Mouse (Mus musculus): Measurements from ENCODE around the gene Map1lc3b. TPM values are rescaled to one million over a fixed set of nuclear protein-coding genes. Genes with fewer than 3 reads are reported as not detected.

Map1lc3b gene
- polyA plus RNA-seq, 1 experiment from 2014 or later = 231 TPM

DNA sequence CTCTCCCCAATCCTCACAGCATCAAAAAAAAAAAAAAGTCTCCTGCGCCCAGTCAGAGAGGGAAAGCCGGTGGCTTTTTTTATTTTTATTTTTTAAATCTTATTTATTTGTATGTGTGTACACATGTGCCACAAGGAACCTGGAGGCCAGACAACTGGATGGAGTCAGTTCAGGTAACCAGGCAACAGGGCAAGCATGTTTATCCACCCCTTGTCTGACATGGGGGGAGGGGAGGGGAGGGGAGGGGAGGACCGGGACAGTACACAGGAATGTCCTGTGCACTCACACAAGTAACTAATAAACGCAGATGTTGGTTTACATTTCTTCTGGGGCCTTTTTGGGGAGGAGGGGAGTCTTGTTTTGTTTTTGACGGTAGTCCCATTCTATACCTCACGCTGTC, 26.5 kb upstream of the Map1lc3b start:
- no peak overlapping the region for H3K9ac ChIP-seq (ENCODE audit: low read length)
- DNase-seq (ENCODE audit: low spot score) = no peak
- no peak overlapping the region for H3K4me3 ChIP-seq (ENCODE audit: low read depth, low read length)
- ATAC-seq (replicated peaks; ENCODE audit: low FRiP score, low TSS enrichment, low read depth) = no peak
- peaks cover 20% of the 10 kb centered on the region for H3K36me3 ChIP-seq (ENCODE audit: control insufficient read depth, insufficient read depth, low read length)
- H3K27ac ChIP-seq (ENCODE audit: low read depth) = no peak overlapping the region
- H3K9me3 ChIP-seq (ENCODE audit: control insufficient read depth, low read length) = no peaks in the 10 kb centered on the region
- H3K4me2 ChIP-seq (ENCODE audit: low read length) = no peak overlapping the region
- H3K27me3 ChIP-seq (replicated peaks; ENCODE audit: control insufficient read depth, insufficient read depth, low read length) = no peaks in the 10 kb centered on the region
- whole genome bisulfite sequencing = 68% methylated on average over 6 of the region's 6 CpGs
- H3K4me1 ChIP-seq (replicated peaks; ENCODE audit: control insufficient read depth, insufficient read depth, low read length) = peaks cover 7% of the 10 kb centered on the region; the same call in 1 of the 2 replicates

GRCm38 (mm10) chr8:121568321-121568720, 21.8 kb upstream of the Map1lc3b start:
- 51% methylated on average over 6 of the region's 6 CpGs for WGBS
- Histone ChIP-seq H3K36me3 (ENCODE audit: control insufficient read depth, insufficient read depth, low read length) (peaks cover 5% of the 10 kb centered on the region; the same call in 1 of the 2 replicates), H3K27me3 (replicated peaks; ENCODE audit: control insufficient read depth, insufficient read depth, low read length) (no peaks in the 10 kb centered on the region), H3K4me2 (ENCODE audit: low read length) (no peak overlapping the region), H3K4me3 (ENCODE audit: low read depth, low read length) (no peak overlapping the region), H3K27ac (ENCODE audit: low read depth) (no peak overlapping the region), H3K9ac (ENCODE audit: low read length) (no peak overlapping the region), H3K4me1 (replicated peaks; ENCODE audit: control insufficient read depth, insufficient read depth, low read length) (peaks cover 11% of the 10 kb centered on the region), H3K9me3 (ENCODE audit: control insufficient read depth, low read length) (no peaks in the 10 kb centered on the region)
- DNase-seq (ENCODE audit: low spot score) (no peak), ATAC-seq (replicated peaks; ENCODE audit: low FRiP score, low TSS enrichment, low read depth) (no peak)

DNA sequence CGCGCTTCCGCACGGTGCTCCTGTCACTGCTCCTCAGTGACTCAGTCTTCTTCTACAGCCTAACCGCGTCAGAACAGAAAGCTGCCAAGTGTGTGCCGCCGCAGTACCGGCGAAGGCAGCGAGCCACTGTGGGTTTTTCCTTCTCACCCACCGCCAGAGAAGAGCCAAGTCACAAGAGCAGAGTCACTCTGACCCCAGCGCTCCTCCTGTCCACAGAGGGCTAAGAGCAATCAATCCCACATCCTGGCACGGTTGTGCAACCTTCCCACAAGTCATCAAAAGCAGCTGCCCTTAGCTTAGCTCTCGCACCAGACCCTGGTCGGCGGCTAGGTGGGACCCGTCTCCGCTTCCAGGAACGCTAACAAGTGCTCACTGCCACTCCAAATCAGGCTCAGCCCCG, 19.8 kb upstream of the Map1lc3b start:
- Histone ChIP-seq H3K9me3 (ENCODE audit: control insufficient read depth, low read length) (no peaks in the 10 kb centered on the region), H3K36me3 (ENCODE audit: control insufficient read depth, insufficient read depth, low read length) (peaks cover 5% of the 10 kb centered on the region; the same call in 1 of the 2 replicates), H3K4me3 (ENCODE audit: low read depth, low read length) (no peak overlapping the region), H3K4me1 (replicated peaks; ENCODE audit: control insufficient read depth, insufficient read depth, low read length) (peaks cover 13% of the 10 kb centered on the region), H3K27ac (ENCODE audit: low read depth) (no peak overlapping the region), H3K4me2 (ENCODE audit: low read length) (no peak overlapping the region), H3K9ac (ENCODE audit: low read length) (no peak overlapping the region), H3K27me3 (replicated peaks; ENCODE audit: control insufficient read depth, insufficient read depth, low read length) (no peaks in the 10 kb centered on the region)
- 73% methylated on average over 21 of the region's 21 CpGs for WGBS
- DNase-seq (ENCODE audit: low spot score) = no peak
- no peak for ATAC-seq (replicated peaks; ENCODE audit: low FRiP score, low TSS enrichment, low read depth)

DNA sequence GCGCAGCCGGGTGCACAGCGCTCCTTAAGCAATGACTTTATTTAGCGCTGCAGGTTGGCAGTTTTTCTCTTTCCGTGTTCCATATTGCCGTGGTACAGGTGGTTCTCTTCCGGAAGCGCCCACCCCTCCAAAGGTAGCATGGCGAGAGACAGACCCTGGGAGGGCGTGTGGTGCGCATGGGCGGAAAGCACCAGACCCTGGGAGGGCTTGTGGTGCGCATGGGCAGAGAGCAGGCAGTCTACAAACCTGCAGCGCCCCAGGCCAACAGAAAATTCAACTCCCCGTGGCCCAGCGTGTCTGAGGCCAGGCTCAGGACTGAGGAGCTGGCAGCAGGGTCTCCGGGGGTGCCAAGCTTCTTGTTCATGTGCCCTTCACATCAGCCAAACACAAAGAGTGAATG, 19.4 kb upstream of the Map1lc3b start:
- 79% methylated on average over 17 of the region's 17 CpGs for WGBS
- ATAC-seq (replicated peaks; ENCODE audit: low FRiP score, low TSS enrichment, low read depth) = no peak
- DNase-seq (ENCODE audit: low spot score) = no peak
- Histone ChIP-seq H3K36me3 (ENCODE audit: control insufficient read depth, insufficient read depth, low read length) (peaks cover 5% of the 10 kb centered on the region; the same call in 1 of the 2 replicates), H3K9ac (ENCODE audit: low read length) (no peak overlapping the region), H3K9me3 (ENCODE audit: control insufficient read depth, low read length) (no peaks in the 10 kb centered on the region), H3K4me3 (ENCODE audit: low read depth, low read length) (no peak overlapping the region), H3K4me1 (replicated peaks; ENCODE audit: control insufficient read depth, insufficient read depth, low read length) (peaks cover 13% of the 10 kb centered on the region), H3K27me3 (replicated peaks; ENCODE audit: control insufficient read depth, insufficient read depth, low read length) (no peaks in the 10 kb centered on the region), H3K27ac (ENCODE audit: low read depth) (no peak overlapping the region), H3K4me2 (ENCODE audit: low read length) (no peak overlapping the region)

DNA sequence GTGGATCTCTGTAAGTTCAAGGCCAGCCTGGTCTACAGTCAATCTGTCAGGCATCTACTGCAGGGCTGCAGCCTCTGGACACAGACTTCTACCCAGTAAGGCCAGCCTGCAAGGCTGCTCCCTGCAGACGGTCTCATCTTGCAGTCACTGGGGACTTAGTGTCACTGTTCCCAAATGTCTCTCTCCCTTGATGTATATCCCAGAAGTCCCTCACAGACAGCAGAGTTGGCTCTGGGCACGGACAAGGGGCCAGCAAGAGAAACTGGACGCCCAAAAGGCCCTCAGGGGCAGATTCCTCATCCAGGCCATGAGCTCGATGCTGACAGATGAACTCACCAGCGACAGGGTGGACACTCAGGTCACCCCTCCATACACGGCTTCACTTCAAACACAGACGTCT, 18.0 kb upstream of the Map1lc3b start:
- Histone ChIP-seq H3K9ac (ENCODE audit: low read length) (no peak overlapping the region), H3K4me1 (replicated peaks; ENCODE audit: control insufficient read depth, insufficient read depth, low read length) (peaks cover 19% of the 10 kb centered on the region), H3K9me3 (ENCODE audit: control insufficient read depth, low read length) (no peaks in the 10 kb centered on the region), H3K4me3 (ENCODE audit: low read depth, low read length) (no peak overlapping the region), H3K27me3 (replicated peaks; ENCODE audit: control insufficient read depth, insufficient read depth, low read length) (no peaks in the 10 kb centered on the region), H3K27ac (ENCODE audit: low read depth) (no peak overlapping the region), H3K4me2 (ENCODE audit: low read length) (no peak overlapping the region), H3K36me3 (ENCODE audit: control insufficient read depth, insufficient read depth, low read length) (no peaks in the 10 kb centered on the region)
- whole genome bisulfite sequencing = 71% methylated on average over 7 of the region's 7 CpGs
- DNase-seq (ENCODE audit: low spot score) (no peak), ATAC-seq (replicated peaks; ENCODE audit: low FRiP score, low TSS enrichment, low read depth) (no peak)

GRCm38 (mm10) chr8:121573275-121573674, 16.9 kb upstream of the Map1lc3b start:
- Histone ChIP-seq H3K4me3 (ENCODE audit: low read depth, low read length) (no peak overlapping the region), H3K36me3 (ENCODE audit: control insufficient read depth, insufficient read depth, low read length) (no peaks in the 10 kb centered on the region), H3K4me1 (replicated peaks; ENCODE audit: control insufficient read depth, insufficient read depth, low read length) (peaks cover 23% of the 10 kb centered on the region), H3K9ac (ENCODE audit: low read length) (no peak overlapping the region), H3K27ac (ENCODE audit: low read depth) (no peak overlapping the region), H3K27me3 (replicated peaks; ENCODE audit: control insufficient read depth, insufficient read depth, low read length) (no peaks in the 10 kb centered on the region), H3K9me3 (ENCODE audit: control insufficient read depth, low read length) (no peaks in the 10 kb centered on the region), H3K4me2 (ENCODE audit: low read length) (no peak overlapping the region)
- DNase-seq (ENCODE audit: low spot score) (no peak), ATAC-seq (replicated peaks; ENCODE audit: low FRiP score, low TSS enrichment, low read depth) (peak; percentile 68)
- 32% methylated on average over 3 of the region's 3 CpGs for WGBS

DNA sequence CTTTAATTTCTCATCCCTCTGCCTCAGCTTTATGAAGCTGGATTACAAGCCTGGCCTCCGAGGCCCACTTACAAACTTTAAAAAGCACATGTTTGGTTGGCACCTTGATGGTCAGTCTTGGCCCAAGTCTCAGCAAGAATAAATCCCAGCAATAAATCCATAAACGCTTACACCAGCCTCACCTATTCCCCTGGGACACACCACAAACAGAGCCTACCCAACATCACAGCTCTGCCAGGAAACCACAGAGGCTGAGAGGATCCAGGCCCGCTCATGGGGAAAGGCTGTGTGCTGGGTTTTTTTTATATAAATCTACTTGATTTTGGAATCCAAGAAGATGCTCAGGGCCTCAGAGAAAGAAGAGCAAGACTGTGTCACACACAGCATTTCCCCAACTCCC, 14.5 kb upstream of the Map1lc3b start:
- Histone ChIP-seq H3K27ac (ENCODE audit: low read depth) (no peak overlapping the region), H3K9me3 (ENCODE audit: control insufficient read depth, low read length) (no peaks in the 10 kb centered on the region), H3K4me1 (replicated peaks; ENCODE audit: control insufficient read depth, insufficient read depth, low read length) (peaks cover 23% of the 10 kb centered on the region), H3K9ac (ENCODE audit: low read length) (no peak overlapping the region), H3K27me3 (replicated peaks; ENCODE audit: control insufficient read depth, insufficient read depth, low read length) (no peaks in the 10 kb centered on the region), H3K36me3 (ENCODE audit: control insufficient read depth, insufficient read depth, low read length) (no peaks in the 10 kb centered on the region), H3K4me2 (ENCODE audit: low read length) (no peak overlapping the region), H3K4me3 (ENCODE audit: low read depth, low read length) (no peak overlapping the region)
- WGBS = 66% methylated on average over 3 of the region's 3 CpGs
- ATAC-seq (replicated peaks; ENCODE audit: low FRiP score, low TSS enrichment, low read depth) = no peak
- DNase-seq (ENCODE audit: low spot score) = no peak

DNA sequence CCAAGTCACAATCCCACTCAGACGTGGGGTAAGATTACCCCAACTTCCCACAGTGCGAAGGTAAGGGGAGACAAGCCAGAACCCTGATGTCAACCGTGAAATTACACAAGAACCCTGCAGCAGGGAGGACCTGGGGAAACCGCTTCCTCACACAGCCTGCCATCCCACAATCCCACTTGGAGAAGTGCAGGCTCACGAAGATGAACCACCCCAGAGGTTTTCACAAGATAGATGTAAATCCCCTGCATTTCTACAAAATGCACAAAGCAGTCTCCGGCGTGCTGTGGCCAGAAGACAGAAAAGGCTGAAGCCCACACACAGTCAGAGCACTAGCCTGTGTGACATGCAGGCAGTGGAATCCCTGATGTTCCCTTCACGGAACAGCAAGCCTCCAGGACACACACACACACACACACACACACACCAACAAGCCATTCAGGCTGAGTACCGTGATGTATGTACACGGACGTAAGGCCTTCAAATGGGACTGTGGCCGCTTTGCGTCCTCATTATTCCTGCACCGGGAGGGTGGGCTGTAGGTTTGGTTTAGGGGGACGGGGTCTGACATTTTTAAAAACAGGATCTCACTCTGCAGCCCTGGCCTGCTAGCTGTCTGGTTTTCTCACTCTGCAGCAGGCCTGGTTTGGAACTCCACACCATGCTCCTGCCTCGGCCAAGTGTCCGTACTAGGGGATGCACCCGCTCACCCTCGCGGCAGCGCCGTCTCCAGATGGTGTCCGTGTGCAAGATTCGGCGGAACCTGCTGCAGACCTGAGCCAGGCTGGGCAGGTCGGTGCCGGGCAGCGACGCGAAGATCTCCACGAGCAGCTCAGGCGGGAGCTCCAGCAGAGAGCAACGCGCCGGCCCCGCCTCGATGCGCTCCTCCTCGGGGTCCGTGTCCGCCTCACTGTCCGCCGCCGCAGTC, 12.1 kb upstream of the Map1lc3b start:
- Histone ChIP-seq H3K4me3 (ENCODE audit: low read depth, low read length) (peak overlapping the region; percentile 97), H3K36me3 (ENCODE audit: control insufficient read depth, insufficient read depth, low read length) (no peaks in the 10 kb centered on the region), H3K27me3 (replicated peaks; ENCODE audit: control insufficient read depth, insufficient read depth, low read length) (no peaks in the 10 kb centered on the region), H3K4me2 (ENCODE audit: low read length) (peak overlapping the region; percentile 89), H3K27ac (ENCODE audit: low read depth) (peak overlapping the region; percentile 43; the same call in 1 of the 2 replicates), H3K4me1 (replicated peaks; ENCODE audit: control insufficient read depth, insufficient read depth, low read length) (peaks cover 22% of the 10 kb centered on the region), H3K9ac (ENCODE audit: low read length) (peak overlapping the region; percentile 76), H3K9me3 (ENCODE audit: control insufficient read depth, low read length) (no peaks in the 10 kb centered on the region)
- WGBS = 2% methylated on average over 44 of the region's 44 CpGs
- no peak; the same call in none of the 2 replicates for ATAC-seq (replicated peaks; ENCODE audit: low FRiP score, low TSS enrichment, low read depth)
- DNase-seq (ENCODE audit: low spot score) = peak; percentile 57

All from intestine, embryonic 14.5 days (tissue).